Mouse (Mus musculus) lung, postnatal 10 days (tissue): ENCODE measurements around the gene Ndufb8.
A peak's percentile ranks its signal among the peaks of the same experiment; 100 is the strongest.

Experiments used
- DNase-seq: peaks from one replicate; pipeline ENCODE4 v3.0.0; 2021

Gene Ndufb8

GRCm38 (mm10) chr19:44554861-44555590 is at the start of gene Ndufb8:
Ndufb8 (minus strand) TSS chr19:44555440.
- peak; percentile 98 for DNase-seq

GRCm38 (mm10) chr19:44594180-44594579 is 38.9 kb upstream of the Ndufb8 start:
- no peak for DNase-seq

DNA sequence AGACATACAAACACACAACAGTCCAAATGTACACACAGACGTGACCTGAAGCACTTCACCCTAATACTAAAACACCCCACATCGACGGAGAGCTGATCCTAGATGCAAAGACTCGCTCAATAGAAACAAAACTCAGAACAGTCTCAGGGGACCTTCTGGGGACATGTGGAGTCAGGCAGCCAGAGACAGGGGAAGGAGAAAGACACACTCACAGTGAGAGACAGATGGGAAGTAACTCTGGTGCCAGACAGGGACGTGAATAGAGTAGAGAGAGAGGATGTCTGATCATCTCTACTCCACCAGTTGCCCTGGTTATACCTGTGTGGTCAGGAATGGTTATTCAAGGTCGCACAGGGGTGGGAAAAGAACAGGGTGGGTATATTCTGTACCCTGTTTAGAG is 36.4 kb upstream of the Ndufb8 start:
- DNase-seq = no peak

- no peak for DNase-seq
Observed at GRCm38 (mm10) chr19:44590992-44591391, 35.8 kb upstream of the Ndufb8 start.

- DNase-seq = no peak
Observed at GRCm38 (mm10) chr19:44589591-44590223, 34.5 kb upstream of the Ndufb8 start.

DNA sequence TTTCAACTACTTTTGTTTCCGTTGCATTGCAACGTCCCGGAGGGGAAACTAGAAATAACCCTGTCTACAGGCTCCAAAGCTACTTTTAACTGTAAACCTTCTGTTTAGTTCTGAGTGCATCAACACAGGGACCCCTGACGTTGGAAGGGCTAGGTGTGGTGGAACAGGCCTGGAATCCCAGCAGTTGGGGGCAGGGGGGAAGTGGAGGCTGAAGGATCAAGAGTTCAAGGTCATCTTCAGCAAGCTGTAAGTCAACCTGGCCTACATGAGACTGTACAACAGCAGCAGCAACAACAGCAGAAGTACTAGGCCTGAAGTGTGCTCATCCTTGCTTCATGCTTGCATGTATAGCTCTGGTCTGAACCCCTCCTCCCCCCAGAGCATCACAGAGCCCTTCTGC is 32.8 kb upstream of the Ndufb8 start:
- no peak for DNase-seq

GRCm38 (mm10) chr19:44582638-44583309 is 27.5 kb upstream of the Ndufb8 start:
- DNase-seq = peak; percentile 94

- no peak for DNase-seq
Observed at GRCm38 (mm10) chr19:44582103-44582502, 26.9 kb upstream of the Ndufb8 start.

DNA sequence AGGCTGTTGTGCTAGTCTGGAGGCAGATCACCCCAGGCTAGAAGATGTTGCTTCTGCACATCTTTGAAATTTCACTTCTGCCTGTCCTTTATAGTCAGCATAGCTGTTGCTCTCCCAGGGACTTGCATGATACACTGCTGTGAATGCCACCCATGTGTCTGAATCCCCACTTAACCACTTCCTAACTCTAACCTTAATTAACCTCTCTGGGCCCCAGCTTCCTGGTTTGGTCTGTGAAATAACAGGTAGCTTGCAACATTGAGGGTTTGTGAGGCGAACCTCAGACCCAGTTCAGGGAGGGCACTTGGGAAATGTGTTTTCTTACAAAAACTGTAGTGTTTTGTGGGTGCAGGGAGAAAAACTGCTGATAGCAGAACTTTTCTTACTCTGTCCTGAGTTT is 22.8 kb upstream of the Ndufb8 start:
- DNase-seq = no peak

GRCm38 (mm10) chr19:44576275-44576674 is 21.0 kb upstream of the Ndufb8 start:
- DNase-seq = no peak

DNA sequence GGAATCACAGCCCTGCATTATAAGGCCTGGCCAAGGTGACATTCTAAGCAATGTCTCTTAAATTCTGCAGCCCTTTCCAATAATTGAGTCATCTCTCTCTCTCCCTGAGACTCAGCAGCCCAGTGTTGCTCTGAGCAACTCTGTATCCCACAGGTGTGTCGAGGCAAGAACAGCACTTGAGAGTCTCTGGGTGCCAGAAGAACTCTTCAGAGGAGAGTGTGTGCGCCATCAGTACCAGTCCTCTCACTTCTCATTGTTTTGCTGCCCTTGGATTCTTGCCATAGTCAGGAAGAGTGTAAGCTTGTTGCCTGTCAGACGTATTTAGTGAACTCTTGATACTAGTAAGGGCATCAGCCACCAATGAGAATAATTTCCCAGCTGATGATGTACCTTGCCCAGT is 12.5 kb upstream of the Ndufb8 start:
- DNase-seq = no peak

- DNase-seq = peak; percentile 30
Observed at GRCm38 (mm10) chr19:44564006-44564405, 8.8 kb upstream of the Ndufb8 start.

DNA sequence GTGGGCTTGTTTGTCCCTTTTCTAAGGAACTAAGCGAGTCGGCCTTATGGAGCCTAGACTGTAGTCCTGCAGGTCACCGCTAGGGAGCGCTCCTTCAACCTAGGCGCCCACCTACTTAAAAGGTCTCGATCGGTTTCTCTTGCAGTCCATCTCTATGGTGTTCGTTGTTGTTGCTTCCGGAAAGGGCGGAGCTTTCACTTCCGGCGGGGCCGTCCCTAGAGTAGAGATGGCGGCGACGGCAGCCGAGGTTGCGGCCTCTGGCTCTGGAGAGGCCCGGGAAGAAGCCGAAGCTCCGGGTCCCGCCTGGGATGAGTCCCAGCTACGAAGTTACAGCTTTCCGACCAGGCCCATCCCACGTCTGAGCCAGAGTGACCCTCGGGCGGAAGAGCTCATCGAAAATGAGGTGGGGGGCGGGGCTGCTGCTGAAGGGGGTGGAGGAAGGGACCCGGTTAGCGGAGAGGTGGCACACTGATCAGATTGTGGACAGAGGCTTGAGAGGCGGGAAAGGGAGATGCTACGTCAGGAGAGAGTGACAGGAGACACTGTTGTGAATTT is 7.5 kb upstream of the Ndufb8 start, which contains the start of gene Hif1an:
Gene Hif1an (plus strand): TSS at position 199 of the 555 bp plus-strand sequence.
- peak; percentile 97 for DNase-seq

DNA sequence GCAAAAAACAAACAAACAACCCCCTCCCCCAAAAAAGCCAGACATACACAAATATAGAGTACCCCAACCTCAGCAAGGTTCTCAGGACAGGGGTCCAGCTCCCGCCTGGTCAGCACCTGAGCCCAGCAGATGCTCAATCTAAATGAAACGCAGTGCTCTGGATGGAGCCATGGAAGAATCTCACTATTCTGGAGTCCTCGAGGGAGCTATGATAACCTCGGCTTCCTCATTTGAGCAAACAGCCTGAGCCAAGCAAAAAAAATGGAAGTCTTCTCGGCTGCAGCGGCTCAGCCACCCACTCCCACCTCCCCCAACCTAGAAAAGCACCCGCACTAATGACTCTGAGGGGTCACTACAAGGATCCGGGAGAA is 765 bp downstream of the Ndufb8 start:
- no peak for DNase-seq

DNA sequence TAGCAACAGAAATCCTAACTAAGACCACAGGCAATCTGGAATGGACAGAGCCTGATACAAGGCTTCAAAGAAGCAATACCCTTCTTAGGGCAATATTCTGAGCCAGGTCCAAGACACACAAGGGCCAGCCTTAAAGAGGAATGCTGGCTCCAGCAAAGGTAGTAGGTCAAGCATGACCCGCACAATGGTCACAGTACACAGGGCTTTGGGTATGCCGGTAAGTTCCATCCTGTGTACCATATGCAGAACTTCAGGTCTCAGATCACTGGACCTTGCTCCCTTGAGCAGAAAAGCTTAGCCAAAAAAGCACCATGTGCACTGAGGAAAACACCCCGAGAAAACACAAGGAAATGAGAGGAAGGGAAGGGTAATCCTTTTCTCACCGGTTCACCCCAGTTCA is 2.0 kb downstream of the Ndufb8 start:
- DNase-seq = no peak

- DNase-seq = no peak
Observed at GRCm38 (mm10) chr19:44552731-44553130, 2.5 kb downstream of the Ndufb8 start, which contains the start of gene Gm20538. Gm20538 (minus strand) TSS chr19:44552831.

DNA sequence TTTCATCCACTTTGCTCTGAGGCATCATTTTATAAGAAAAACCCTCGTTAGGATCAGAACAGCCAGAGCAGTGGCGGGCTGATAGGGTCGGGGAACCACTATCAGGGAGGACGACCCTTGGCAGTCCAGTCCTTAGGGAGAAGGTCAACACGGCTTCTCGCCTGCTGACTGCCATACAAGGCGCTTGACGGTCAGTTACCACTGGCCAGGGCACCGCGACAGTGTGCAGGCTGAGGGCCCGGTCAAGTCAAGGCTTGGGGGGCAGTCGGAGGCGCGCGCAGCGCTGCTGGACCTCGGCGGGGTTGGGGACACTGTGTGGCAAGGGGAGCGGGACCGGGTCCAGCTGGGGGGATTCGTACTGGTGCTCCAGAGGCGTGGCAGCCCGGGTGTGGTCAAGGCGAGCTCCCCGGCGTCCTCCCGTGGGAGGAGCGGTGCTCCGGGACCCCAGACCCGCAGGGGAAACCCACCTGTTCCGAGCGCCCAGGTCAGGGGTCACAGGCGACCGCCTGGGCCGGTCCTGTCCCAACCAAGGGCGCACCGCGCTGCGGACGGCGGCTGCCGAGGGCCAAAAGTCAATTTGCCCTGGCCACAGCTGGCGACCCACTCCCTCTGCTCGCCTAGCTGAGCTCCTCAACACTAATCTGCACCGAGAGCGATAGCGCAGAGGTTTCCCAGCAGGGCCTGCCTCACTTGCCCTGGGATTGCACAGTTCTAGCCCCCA is 9.8 kb downstream of the Ndufb8 start, which contains the start of gene Sec31b:
Gene Sec31b (minus strand): TSS at position 544 of the 721 bp plus-strand sequence.
- peak; percentile 59 for DNase-seq

DNA sequence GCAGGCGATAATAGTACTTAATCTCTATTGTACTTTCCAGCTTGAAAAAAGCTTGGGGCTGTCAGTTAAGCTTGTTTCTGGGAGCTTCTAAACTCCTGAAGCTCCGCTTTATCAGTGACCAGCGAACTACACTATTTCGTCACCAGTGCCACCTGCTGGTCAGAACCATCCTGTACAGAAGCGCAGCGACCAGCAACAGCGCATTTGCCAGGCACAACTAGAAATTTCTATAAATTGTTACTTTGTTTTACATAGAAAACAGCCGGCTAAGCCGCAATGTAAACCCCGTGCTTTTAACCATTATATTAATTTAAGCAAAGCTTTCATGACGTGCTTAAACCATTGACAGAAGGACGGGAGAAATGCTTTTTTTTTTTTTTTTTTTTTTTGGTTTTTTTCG is 10.5 kb downstream of the Ndufb8 start:
- DNase-seq = peak; percentile 84

DNA sequence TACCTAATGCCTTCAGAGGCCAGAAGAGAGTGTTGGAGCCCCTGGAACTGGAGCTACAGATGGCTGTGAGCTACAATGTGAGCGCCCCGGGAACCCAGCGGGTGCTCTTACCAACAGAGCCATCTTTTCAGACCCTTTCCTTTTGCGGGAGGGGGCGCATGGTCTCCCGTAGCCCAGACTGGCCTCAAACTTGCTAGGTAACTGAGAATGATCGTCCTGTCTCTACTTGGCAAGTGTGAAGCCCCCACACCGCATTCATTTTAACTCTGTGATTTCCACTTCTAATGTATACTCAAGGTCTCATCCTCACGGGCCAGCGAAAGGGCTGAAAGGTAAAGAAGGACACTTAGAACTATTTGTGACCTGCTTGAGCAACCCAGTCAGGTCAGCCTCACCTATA is 10.9 kb downstream of the Ndufb8 start:
- DNase-seq = no peak

DNA sequence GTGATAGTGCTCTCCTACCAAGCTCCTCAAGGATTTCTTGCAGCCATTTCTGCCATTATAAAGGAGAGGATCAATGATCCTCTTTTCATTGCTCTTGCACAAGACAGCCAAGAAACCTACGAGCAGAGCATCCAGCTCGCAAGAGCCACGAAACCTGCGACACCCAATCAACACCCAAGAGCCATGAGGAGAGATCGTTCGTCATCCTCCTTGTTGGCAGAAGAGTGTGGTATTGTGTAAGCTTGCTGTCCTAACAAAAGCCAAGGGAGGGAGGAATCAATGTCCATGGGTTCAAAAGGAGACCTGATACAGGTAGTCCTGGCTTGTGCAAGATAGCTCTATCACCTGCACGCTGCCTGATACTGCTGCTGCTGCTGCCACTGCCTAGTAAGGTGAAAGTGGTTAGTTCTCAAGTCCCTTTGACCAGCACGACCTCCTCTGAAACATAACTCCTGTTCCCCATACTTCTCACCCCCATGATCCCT is 12.5 kb downstream of the Ndufb8 start:
- no peak for DNase-seq

- DNase-seq = no peak
Observed at GRCm38 (mm10) chr19:44537416-44537815, 17.8 kb downstream of the Ndufb8 start.

- peak; percentile 27 for DNase-seq
Observed at GRCm38 (mm10) chr19:44535376-44535775, 19.9 kb downstream of the Ndufb8 start.

DNA sequence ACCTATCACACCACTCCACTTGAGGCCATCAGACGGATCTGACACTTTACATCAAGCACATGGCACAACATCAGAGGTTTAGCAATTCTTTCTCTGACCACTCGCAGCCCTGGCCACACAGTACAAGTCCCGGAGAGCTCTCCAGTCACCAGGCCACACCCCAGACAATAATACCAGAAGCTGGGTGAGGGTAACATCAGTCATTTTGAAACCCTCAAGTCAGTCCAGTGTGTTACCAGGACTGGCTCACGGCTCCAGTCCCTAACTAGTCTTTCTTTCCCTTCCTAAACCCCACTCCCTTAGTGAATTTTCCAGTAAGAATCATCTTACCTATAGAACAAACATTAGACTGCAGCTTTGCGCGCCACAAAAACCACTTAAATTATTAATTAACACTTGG is 25.2 kb downstream of the Ndufb8 start:
- no peak for DNase-seq
